Mouse (Mus musculus) CH12.LX (cell line): ENCODE measurements at regions not wholly inside any gene's neighbourhood (a gene's known extent, or its start where the extent isn't known, plus 50 kb on each side); places are given as distances from the start of the nearest gene placed in this dataset.

Experiments
- CTCF ChIP-seq, 2 experiments: IDR thresholded peaks in 1 of 2; conservative IDR thresholded peaks in 1 of 2; 2 replicates each; pipeline ENCODE4 v1.5.1; 2011 to 2012; ENCODE audit warnings: low read depth in 2 of 2, low read length in 2 of 2, improper control_type of control experiment in 1 of 2, inconsistent platforms in 1 of 2, mild to moderate bottlenecking in 1 of 2, moderate library complexity in 1 of 2
- EP300 ChIP-seq: IDR thresholded peaks from 2 replicates; pipeline ENCODE4 v1.6.1; 2011; ENCODE audit warnings: low read length, improper control_type of control experiment
- POLR2A ChIP-seq: IDR thresholded peaks from 2 replicates; pipeline ENCODE4 v1.6.1; 2011; ENCODE audit warnings: low read depth, mild to moderate bottlenecking, improper control_type of control experiment, low read length
- POLR2AphosphoS2 ChIP-seq: IDR thresholded peaks from 2 replicates; pipeline ENCODE4 v1.6.1; 2011; ENCODE audit warnings: low read depth, low read length, improper control_type of control experiment
- RCOR1 ChIP-seq: conservative IDR thresholded peaks from 2 replicates; pipeline ENCODE4 v1.6.1; 2012; ENCODE audit warnings: low read depth, mild to moderate bottlenecking, inconsistent platforms, low read length, improper control_type of control experiment

DNA sequence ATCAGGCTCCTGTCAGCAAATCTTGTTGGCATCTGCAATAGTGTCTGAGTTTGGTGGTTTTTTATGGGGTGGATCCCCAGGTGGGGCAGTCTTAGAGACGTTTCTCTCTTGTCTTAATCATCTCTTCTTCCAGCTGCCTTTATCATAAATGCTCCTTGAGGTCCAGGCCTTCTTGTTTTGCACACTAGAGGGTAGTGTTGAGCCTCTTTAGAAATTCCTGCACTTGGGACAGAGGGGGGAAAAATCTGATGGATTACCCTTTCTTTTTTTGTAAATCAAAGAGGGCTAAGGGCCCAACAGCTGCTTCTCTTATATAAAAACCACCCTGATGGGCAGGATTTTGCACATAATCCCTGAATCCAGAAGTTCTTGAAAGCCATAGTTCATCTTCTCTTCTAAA is 127.5 kb downstream of the Pah start:
- TF ChIP-seq CTCF (conservative IDR thresholded peaks at IDR 0.05 in 1 of 2, IDR thresholded peaks at IDR 0.05 in 1 of 2; ENCODE audit: low read depth in 2 of 2, low read length in 2 of 2) (peak; percentile 23 to 72; a peak in 3 of 4 replicates), POLR2AphosphoS2 (no peak), POLR2A (no peak), RCOR1 (no peak), EP300 (no peak)
